Mouse (Mus musculus) cerebellum, postnatal 10 days (tissue): Measurements from ENCODE around the gene Drd4.

Source experiments
- DNase-seq, 2 experiments: peaks; one replicate each; pipeline ENCODE4 v3.0.0; 2021; ENCODE audit warnings: mixed read lengths in 2 of 2

Gene Drd4

DNA sequence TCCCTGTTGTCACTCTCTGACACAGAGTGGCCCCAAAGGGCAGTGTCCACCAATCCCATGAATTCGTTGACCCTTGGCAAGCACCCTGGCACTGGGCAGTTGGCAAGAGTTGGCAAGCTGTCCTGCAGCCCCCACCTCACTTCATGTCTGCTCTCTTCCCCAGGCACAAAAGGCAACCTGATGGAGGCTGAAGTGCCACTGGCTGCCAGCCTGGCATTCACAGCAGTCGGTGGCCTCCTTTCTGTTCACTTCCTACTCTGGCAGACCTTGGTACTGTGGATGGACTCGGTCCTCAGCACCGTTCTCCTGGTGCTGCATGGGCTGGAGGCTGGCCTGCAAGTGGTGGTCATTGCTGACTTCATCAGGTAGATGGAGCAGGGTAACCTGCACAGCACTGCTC, 43.9 kb downstream of the Drd4 start:
- DNase-seq = peak; percentile 75 to 77

DNA sequence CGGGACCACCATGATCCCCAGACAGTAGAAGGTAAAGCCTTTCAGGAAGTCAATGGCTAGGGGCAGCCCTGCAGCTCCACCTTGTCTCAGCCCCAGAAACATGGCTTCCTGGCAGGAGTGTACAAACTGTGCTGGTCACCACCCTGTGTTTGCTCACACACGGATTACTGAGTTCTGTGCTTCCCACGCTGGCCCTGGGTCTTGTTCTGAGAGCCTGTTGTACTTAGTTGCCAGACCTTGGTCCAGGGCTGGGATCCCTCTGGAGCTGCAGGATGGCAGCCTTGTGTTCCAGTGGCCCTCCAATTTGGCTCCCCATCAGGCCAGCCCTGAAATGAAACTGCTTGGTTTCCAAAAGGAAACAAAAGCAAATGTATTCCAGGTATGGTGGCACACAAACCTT, 44.5 kb downstream of the Drd4 start:
- peak in 1 of 2 experiments; percentile 20 for DNase-seq

GRCm38 (mm10) chr7:141337716-141338416, 46.1 kb downstream of the Drd4 start:
- no peak for DNase-seq

GRCm38 (mm10) chr7:141338576-141339131, 46.8 kb downstream of the Drd4 start, which contains the start of gene Eps8l2:
Eps8l2 (plus strand) TSS chr7:141338880.
- DNase-seq = peak in 1 of 2 experiments; percentile 35

- DNase-seq = no peak
These were observed 47.6 kb downstream of the Drd4 start for GRCm38 (mm10) chr7:141339215-141339920.

GRCm38 (mm10) chr7:141340023-141340422, 48.2 kb downstream of the Drd4 start:
- no peak for DNase-seq

DNA sequence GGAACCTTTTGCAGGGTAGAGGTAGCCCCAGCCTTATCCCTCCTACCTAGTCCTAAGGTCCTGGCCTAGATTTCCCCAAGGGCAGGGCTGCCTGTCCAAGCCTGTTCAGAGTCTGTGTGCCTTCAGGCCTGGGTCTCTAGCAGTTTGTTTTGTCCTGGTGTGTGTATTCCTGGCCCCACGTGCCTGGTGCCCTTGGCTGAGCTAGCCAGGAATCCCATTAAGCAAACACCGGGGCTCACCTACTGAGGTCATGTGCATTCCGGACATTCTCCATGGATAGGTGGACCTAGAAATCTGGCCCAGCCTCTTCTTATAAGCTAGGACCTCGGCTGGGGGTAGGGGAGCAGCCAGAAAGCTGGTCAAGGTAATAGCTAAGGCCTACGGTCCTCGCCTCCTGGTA, 48.7 kb downstream of the Drd4 start:
- DNase-seq = no peak

- no peak for DNase-seq
These were observed 50.0 kb downstream of the Drd4 start for GRCm38 (mm10) chr7:141341689-141342226.

DNA sequence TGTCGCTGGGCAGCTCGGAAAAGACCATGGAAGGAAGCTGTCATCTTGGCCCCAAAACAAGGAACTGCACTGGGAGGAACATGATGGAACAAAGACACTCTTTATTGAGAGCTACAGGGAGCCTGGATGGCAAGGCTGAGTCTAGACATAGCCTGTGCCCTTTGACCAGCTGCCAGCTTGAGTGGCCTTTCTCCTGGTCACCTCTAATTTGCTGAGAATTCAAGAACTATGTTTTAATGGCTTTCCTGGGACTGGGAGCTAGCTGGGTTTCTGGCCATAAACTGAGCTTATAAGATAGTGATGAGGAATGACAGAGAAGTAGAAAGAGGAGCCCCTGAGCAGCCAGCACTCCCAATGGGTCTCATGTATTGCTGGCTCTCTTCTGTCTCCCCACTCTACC, 51.4 kb downstream of the Drd4 start:
- no peak for DNase-seq

DNA sequence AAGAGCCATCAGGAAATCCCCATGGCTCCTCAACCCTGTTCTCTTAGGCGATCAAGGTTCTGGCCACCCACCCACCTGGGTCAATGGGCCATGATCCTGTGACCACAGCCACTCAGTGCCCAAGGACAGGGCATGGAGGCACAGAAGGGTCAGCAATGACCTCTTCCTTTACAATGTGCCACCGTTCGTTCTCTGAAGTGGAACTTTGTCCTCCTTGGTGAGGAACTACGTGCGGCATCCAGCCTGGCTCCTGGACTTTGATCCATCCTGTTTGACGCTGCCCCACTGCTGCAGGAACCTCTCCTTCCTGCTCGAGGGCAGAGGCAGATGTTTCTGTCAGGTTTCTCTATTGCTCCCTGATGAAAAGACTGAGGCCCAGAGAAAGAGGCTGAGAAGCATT, 51.9 kb downstream of the Drd4 start:
- no peak for DNase-seq

- DNase-seq = no peak
These were observed 53.0 kb downstream of the Drd4 start for GRCm38 (mm10) chr7:141344787-141345186.
